Mouse (Mus musculus) liver, embryonic 14.5 days (tissue): Measurements from ENCODE around the gene Rab34. TPM values are rescaled to one million over a fixed set of nuclear protein-coding genes. Genes with fewer than 3 reads are reported as not detected.

Source experiments
- ATAC-seq: fragments of 200-750 bp; cut with Nextera tagmentation; 2 replicates; pipeline ENCODE4 v1.8.0; 2017; ENCODE audit warnings: moderate number of reproducible peaks, mild to moderate bottlenecking, moderate library complexity; ENCODE audit not compliant: insufficient read depth
- DNase-seq, 3 experiments: peaks; one replicate each; pipeline ENCODE4 v3.0.0-alpha.2; 2012 to 2013; ENCODE audit warnings: low read depth in 3 of 3, low spot score in 3 of 3
- H3K27ac ChIP-seq: fragments of 300-500 bp; sonication (generic); 2 replicates; pipeline ENCODE4 v1.5.1; 2014; ENCODE audit warnings: moderate library complexity, mild to moderate bottlenecking, control low read depth, inconsistent platforms
- H3K27me3 ChIP-seq: fragments of 300-500 bp; sonication (generic); 2 replicates; pipeline ENCODE4 v1.6.1; 2014; ENCODE audit warnings: mild to moderate bottlenecking, low read length, moderate library complexity; ENCODE audit not compliant: control insufficient read depth, insufficient read depth
- H3K36me3 ChIP-seq: fragments of 300-500 bp; sonication (generic); replicated peaks from 2 replicates; pipeline ENCODE4 v1.6.1; 2014; ENCODE audit warnings: low read depth; ENCODE audit not compliant: control insufficient read depth, insufficient read depth
- H3K4me1 ChIP-seq, 2 experiments: fragments of 200-500 bp in 1 of 2; fragments of 300-500 bp in 1 of 2; sonication (generic) in 1 of 2; replicated peaks; 2 replicates each; pipeline ENCODE4 v1.6.1; 2012 to 2014; ENCODE audit warnings: antibody characterized with exemption in 1 of 2, inconsistent platforms in 1 of 2, low read length in 1 of 2; ENCODE audit not compliant: control insufficient read depth in 2 of 2, insufficient read depth in 2 of 2
- H3K4me2 ChIP-seq: fragments of 300-500 bp; sonication (generic); 2 replicates; pipeline ENCODE4 v1.6.1; 2014; ENCODE audit warnings: low read depth, mild to moderate bottlenecking, control low read depth, moderate library complexity
- H3K4me3 ChIP-seq, 2 experiments: fragments of 200-500 bp in 1 of 2; fragments of 300-500 bp in 1 of 2; sonication (generic) in 1 of 2; 2 replicates each; pipeline ENCODE4 v1.5.1; 2012 to 2014; ENCODE audit warnings: low read depth in 2 of 2, low read length in 2 of 2, mild to moderate bottlenecking in 2 of 2, control low read depth in 1 of 2, inconsistent platforms in 1 of 2, moderate library complexity in 1 of 2; ENCODE audit not compliant: insufficient read depth in 1 of 2
- H3K9ac ChIP-seq: fragments of 300-500 bp; sonication (generic); replicated peaks from 2 replicates; pipeline ENCODE4 v1.6.1; 2014; ENCODE audit warnings: mild to moderate bottlenecking, control low read depth, moderate library complexity
- H3K9me3 ChIP-seq: fragments of 300-500 bp; sonication (generic); 2 replicates; pipeline ENCODE4 v1.6.1; 2016; ENCODE audit warnings: low read length, mixed read lengths; ENCODE audit not compliant: control insufficient read depth
- CTCF ChIP-seq: IDR thresholded peaks from 2 replicates; pipeline ENCODE4 v1.5.1; 2016; ENCODE audit warnings: antibody characterized with exemption, low read depth, control low read depth
- EP300 ChIP-seq: IDR thresholded peaks from 2 replicates; pipeline ENCODE4 v1.6.1; 2016; ENCODE audit warnings: antibody characterized with exemption, low read depth
- WGBS: fragments of 180-500 bp; shearing (Covaris S2); extraction: QIAGEN DNeasy Blood & Tissue Kit; methylation state at CpG from one replicate; pipeline ENCODE4 v1.1.7; 2014; ENCODE audit not compliant: insufficient replicate concordance; 5-methylcytosine and 5-hydroxymethylcytosine counted together
- polyA plus RNA-seq, 2 experiments: library from polyadenylated mRNA; depleted of rRNA in 1 of 2; stranded (reverse) in 1 of 2; unstranded in 1 of 2; fragments of >200 nt; fragmentation: Nextera tagmentation in 1 of 2; extraction: Ambion mirVana in 1 of 2; gene quantifications; 2 replicates each; pipeline versions ENCODE4 v1.2.1 to v1.2.3; 2012 to 2014

Gene Rab34
- polyA plus RNA-seq, 2 experiments = 7.1 to 11.3 TPM

- Histone ChIP-seq H3K27me3 (no peaks in the 10 kb centered on the region), H3K4me1 (peaks cover 12 to 16% of the 10 kb centered on the region in 2 experiments), H3K27ac (no peak overlapping the region), H3K9ac (no peak overlapping the region), H3K36me3 (peaks cover 36% of the 10 kb centered on the region), H3K9me3 (no peaks in the 10 kb centered on the region), H3K4me2 (no peak overlapping the region), H3K4me3 (no peak overlapping the region)
- ATAC-seq (no peak), DNase-seq (no peak)
- WGBS = 71% methylated on average over 14 of the region's 14 CpGs
- TF ChIP-seq CTCF (no peak), EP300 (no peak)
Measured at GRCm38 (mm10) chr11:78161169-78161568, 27.1 kb upstream of the Rab34 start.

DNA sequence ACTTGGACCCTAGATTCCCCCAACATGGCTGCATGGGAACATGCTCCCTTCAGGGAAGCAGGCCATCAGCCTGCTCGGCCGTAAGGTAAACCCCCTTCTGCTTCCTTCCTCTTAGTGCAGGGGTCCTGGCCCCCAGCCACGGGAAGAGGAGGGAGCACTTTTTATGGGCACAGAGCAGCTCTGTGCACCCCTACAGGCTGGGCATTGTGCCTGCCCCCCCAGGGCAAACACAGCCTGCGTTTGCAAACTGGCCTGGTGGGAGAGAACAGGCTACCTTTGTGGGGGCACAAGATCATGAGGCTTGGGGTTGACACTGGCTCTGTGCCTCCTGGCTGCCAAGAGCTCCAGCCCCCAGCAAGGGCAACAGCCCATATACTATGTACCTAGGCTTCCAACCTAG is 26.3 kb upstream of the Rab34 start:
- Histone ChIP-seq H3K27me3 (no peaks in the 10 kb centered on the region), H3K9ac (no peak overlapping the region), H3K4me2 (peak overlapping the region; percentile 98; the same call in 1 of the 2 replicates), H3K36me3 (peaks cover 36% of the 10 kb centered on the region), H3K27ac (no peak overlapping the region; the same call in 1 of the 2 replicates), H3K9me3 (no peaks in the 10 kb centered on the region), H3K4me1 (peaks cover 20 to 22% of the 10 kb centered on the region in 2 experiments), H3K4me3 (no peak overlapping the region)
- no peak for TF ChIP-seq EP300
- TF ChIP-seq CTCF = no peak
- ATAC-seq (no peak), DNase-seq (no peak)
- 55% methylated on average over 4 of the region's 4 CpGs for WGBS

GRCm38 (mm10) chr11:78162504-78162903 is 25.7 kb upstream of the Rab34 start:
- H3K4me2 ChIP-seq = peak overlapping the region; percentile 98
- no peak overlapping the region; the same call in 1 of the 2 replicates for H3K9ac ChIP-seq
- peaks cover 36% of the 10 kb centered on the region for H3K36me3 ChIP-seq
- DNase-seq (no peak), ATAC-seq (no peak)
- H3K4me3 ChIP-seq = no peak overlapping the region
- H3K27ac ChIP-seq = no peak overlapping the region
- no peak for TF ChIP-seq CTCF
- no peak for TF ChIP-seq EP300
- no peaks in the 10 kb centered on the region for H3K27me3 ChIP-seq
- WGBS = 77% methylated on average over 6 of the region's 6 CpGs
- H3K9me3 ChIP-seq = no peaks in the 10 kb centered on the region
- peaks cover 22 to 23% of the 10 kb centered on the region in 2 experiments for H3K4me1 ChIP-seq

- H3K4me1 ChIP-seq = peaks cover 27 to 28% of the 10 kb centered on the region in 2 experiments
- H3K36me3 ChIP-seq = peaks cover 33% of the 10 kb centered on the region
- 76% methylated on average over 2 of the region's 2 CpGs for whole genome bisulfite sequencing
- H3K9ac ChIP-seq = peak overlapping the region; percentile 95
- DNase-seq (no peak), ATAC-seq (no peak)
- H3K27me3 ChIP-seq = no peaks in the 10 kb centered on the region
- no peaks in the 10 kb centered on the region for H3K9me3 ChIP-seq
- no peak overlapping the region for H3K27ac ChIP-seq
- peak overlapping the region; percentile 85 to 93 for H3K4me3 ChIP-seq
- no peak for TF ChIP-seq CTCF
- no peak for TF ChIP-seq EP300
- peak overlapping the region; percentile 98 for H3K4me2 ChIP-seq
Measured at GRCm38 (mm10) chr11:78163045-78163444, 25.2 kb upstream of the Rab34 start.

GRCm38 (mm10) chr11:78163681-78164603 is 24.3 kb upstream of the Rab34 start:
- H3K27me3 ChIP-seq = no peaks in the 10 kb centered on the region
- H3K4me3 ChIP-seq = peak overlapping the region; percentile 85 to 93
- no peaks in the 10 kb centered on the region for H3K9me3 ChIP-seq
- ATAC-seq (no peak), DNase-seq (no peak)
- H3K9ac ChIP-seq = peak overlapping the region; percentile 95
- H3K4me2 ChIP-seq = peak overlapping the region; percentile 98
- peak overlapping the region; percentile 70 for H3K27ac ChIP-seq
- TF ChIP-seq CTCF (no peak), EP300 (no peak)
- 2% methylated on average over 22 of the region's 22 CpGs for whole genome bisulfite sequencing
- peaks cover 36 to 37% of the 10 kb centered on the region in 2 experiments for H3K4me1 ChIP-seq
- H3K36me3 ChIP-seq = peaks cover 24% of the 10 kb centered on the region
